Mouse (Mus musculus) G1E (cell line): ENCODE data around the gene Nbeal1.

Experiments used
- CTCF ChIP-seq: IDR thresholded peaks from 2 replicates; pipeline ENCODE4 v1.5.1; 2012; ENCODE audit warnings: low read depth, low read length, inconsistent platforms, mixed read lengths
- GATA1 ChIP-seq: IDR thresholded peaks from 2 replicates; pipeline ENCODE4 v1.6.1; 2012; ENCODE audit warnings: borderline replicate concordance, low read length, inconsistent platforms, mixed read lengths
- GATA2 ChIP-seq: IDR thresholded peaks from 2 replicates; pipeline ENCODE4 v1.6.1; 2012; ENCODE audit warnings: low read depth, low read length, inconsistent platforms, borderline replicate concordance
- POLR2AphosphoS5 ChIP-seq: IDR thresholded peaks from 2 replicates; pipeline ENCODE4 v1.6.1; 2012; ENCODE audit warnings: low read depth, low read length, inconsistent platforms; ENCODE audit not compliant: insufficient replicate concordance
- TAL1 ChIP-seq: conservative IDR thresholded peaks from 2 replicates; pipeline ENCODE4 v1.6.1; 2012; ENCODE audit warnings: low read depth, low read length, inconsistent platforms, mixed read lengths

- TF ChIP-seq GATA1, result no peak
- TF ChIP-seq CTCF, result no peak
- TF ChIP-seq POLR2AphosphoS5, result no peak
- no peak for TF ChIP-seq TAL1
- TF ChIP-seq GATA2, result no peak
These were observed 27.7 kb upstream of the Nbeal1 start for GRCm38 (mm10) chr1:60152700-60153099.
